14 mouse cellular contexts compared by ENCODE assay signal in the genomic region with DNA sequence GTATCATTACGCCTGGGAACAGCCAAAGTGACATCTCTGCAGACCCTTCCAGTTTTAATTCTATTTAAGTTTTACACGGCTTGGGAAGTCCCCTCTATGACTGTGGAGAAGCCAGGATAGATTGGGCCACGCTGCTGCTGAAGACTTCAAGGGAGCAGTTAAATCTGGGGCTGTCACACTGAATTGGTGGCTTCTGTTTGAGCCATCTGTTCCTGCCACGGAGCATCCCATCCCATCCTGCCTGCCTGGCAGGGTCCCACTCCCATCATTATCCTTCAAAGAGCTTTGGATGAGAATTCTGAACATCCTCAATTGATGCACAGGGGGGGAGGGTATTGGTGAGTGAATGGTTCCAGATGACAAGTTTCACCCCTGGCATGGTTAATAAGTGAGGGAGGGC.
A peak's percentile ranks its signal among the peaks of the same experiment; 100 is the strongest.
DNase-seq lines count a peak whose midpoint lies in the region.
"Had no signal": no experiment of that assay in that cellular context is flagged by ENCODE, and none has a peak within 500 bp of the region (broad histone marks: within the 10 kb centered on the region; RNA-seq: fewer than 3 reads in every experiment).

No protein-coding gene starts in this region.

- peak; percentile 6 to 11 for DNase-seq in frontal cortex, postnatal 10 days (ENCODE audit: low spot score in 2 of 2)
- DNase-seq in frontal cortex, postnatal 36 days (ENCODE audit: low spot score in 2 of 2): no peak
- DNase-seq in right cerebral cortex, postnatal 4 days: peak; percentile 27
- DNase-seq in right cerebral cortex, adult 18-20 months: no peak
- peak; percentile 18 for DNase-seq in layer of hippocampus, adult 9-10 months (ENCODE audit: low spot score)
- DNase-seq in embryo, embryonic 11 days: no peak
- DNase-seq in heart, postnatal 10 days: no peak
- no peak for DNase-seq in lung, postnatal 14 days
- DNase-seq: adrenal gland, postnatal 25 days; cerebellum, postnatal 25 days; heart, postnatal 14 days; kidney, adult 18-20 months; kidney, postnatal 14 days; spleen, adult 18-20 months had no signal

- intact Hi-C loops in heart, postnatal 10 days (cut with DNase I): no loop called here

Comparison
In these comparisons a context has a peak if more than half of its experiments do, and no peak if none do; other contexts are left out.
1. DNase-seq: peak in frontal cortex, postnatal 10 days (2 of 2), right cerebral cortex, postnatal 4 days (single experiment) and layer of hippocampus, adult 9-10 months (single experiment); none in frontal cortex, postnatal 36 days (0 of 2), right cerebral cortex, adult 18-20 months (single experiment), embryo, embryonic 11 days (single experiment), heart, postnatal 10 days (0 of 2) and lung, postnatal 14 days (single experiment).